Mouse (Mus musculus): ENCODE measurements at regions not wholly inside any gene's neighbourhood (a gene's known extent, or its start where the extent isn't known, plus 50 kb on each side); places are given as distances from the start of the nearest gene placed in this dataset.
A peak's percentile ranks its signal among the peaks of the same experiment; 100 is the strongest.

GRCm38 (mm10) chr4:95154377-95154776 is 102.4 kb upstream of the Jun start:
- no peak for DNase-seq (ENCODE audit: low spot score)

GRCm38 (mm10) chr4:95155178-95155577 is 103.2 kb upstream of the Jun start:
- DNase-seq (ENCODE audit: low spot score): no peak

DNA sequence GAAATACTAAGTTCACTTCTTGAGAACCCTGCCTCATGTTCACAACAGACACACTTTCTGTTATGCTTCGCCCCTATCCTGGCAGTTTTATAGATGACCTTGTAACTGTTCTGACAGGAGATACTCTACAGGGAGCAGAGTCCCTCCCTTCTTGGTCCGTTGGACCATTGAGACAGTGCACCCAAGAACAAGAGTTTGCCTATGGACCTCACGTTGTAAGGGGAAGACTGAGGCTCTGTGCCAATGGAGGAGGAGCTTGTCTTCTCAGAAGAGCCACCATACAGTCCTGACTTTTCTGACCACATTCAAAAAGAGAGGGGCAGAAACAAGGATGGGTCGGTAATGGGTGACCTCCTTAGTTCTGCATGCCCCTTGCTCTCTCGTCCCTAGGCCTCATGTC is 103.8 kb upstream of the Jun start:
- DNase-seq (ENCODE audit: low spot score): no peak

DNA sequence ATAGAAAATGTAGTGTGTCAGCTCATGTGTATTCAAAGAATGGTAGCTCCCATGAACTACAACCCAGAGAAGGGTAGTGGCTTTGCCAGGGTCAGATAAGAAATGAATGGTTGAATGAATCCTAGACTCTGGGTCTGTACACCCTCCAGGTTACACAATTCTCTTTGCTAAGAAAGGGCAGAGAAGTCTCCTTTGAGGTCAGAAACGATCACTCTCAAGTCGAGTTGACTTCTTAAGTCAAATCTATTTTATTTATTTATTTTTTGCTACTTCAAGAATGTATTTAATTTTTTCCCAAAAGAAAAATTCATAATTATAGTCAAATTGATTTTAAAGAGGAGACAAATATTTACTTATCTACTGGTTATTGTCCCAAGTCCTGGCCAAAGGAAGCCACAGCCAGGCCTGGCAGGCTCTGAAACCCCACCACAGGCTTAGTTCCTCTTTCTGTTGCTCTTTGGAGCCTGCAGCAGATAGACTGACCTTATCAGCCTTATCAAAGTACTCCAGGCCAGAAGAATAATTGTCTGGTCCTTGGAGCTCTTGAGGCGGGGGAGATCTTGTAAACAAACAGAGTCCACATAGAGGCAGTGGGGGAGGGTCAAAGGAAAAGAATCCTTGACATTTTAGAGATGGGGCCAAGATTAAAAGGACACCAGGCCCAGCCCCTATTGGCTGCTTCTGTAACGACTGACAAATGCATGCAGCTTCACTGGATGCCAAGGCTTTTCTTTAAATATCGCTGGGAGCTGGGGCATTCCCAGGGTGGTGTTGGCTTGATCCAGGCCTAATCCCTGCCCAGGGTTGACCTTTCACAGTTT is 104.6 kb upstream of the Jun start:
- DNase-seq (ENCODE audit: low spot score): no peak

DNA sequence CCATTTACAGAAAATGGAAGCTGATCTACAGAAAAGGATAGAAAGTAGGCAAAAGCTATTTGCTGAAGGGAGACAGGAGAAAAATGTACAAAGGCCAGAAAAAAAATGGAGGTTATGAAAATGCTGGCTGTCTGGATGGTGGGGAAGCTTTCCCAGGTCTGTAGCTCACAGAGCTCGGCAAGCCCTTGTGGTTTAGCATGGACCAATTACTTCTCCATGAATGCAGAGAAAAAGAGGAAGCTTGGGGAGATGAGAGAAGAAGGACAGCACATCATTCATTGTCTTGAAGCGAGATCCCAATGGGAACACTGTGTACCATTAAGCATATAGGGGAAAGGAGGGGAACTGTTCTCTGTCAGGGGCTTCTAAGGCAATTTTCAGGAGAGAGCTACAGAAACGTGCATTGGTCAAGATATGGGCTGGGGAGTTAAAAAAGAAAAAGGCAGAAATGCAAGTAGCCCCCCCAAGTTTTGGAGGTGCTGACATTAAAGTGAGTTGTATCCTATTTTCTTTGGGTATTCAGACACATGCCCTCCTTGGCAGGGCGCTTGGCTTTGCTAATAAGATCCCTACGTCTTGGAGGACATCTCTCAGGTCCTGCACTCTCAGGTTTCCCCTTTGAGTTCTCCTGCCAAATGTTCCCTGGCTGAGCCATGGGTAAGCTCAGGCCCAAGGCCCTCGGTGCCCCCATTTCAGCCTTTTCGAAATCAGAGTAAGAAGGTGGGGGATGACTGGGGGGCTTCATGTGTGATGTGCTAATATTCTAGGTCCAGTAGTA is 105.8 kb upstream of the Jun start:
- no peak for DNase-seq (ENCODE audit: low spot score)

GRCm38 (mm10) chr4:95158632-95159424 is 106.8 kb upstream of the Jun start:
- DNase-seq (ENCODE audit: low spot score): no peak

DNA sequence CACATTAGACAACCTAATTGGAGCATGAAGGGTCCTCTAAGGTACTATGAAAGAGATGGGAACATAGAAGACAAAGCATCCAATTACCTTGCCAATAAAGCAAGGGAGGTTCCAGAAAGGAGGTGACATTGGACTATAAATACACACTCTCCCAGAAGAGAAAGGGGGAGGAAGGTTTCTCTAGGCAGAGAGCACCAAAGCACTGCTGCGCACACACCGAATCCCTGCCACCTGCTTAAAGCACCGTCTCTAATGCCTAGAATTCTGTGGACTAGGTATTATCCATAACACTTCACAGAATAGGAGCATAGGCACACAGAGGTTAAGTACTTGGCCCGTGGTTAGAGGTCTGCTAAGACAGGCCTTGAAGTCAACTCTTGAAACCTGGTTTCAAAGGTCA is 107.8 kb upstream of the Jun start:
- DNase-seq (ENCODE audit: low spot score): no peak

- DNase-seq (ENCODE audit: low spot score): no peak
Measured at GRCm38 (mm10) chr4:95160465-95160864, 108.4 kb upstream of the Jun start.

DNA sequence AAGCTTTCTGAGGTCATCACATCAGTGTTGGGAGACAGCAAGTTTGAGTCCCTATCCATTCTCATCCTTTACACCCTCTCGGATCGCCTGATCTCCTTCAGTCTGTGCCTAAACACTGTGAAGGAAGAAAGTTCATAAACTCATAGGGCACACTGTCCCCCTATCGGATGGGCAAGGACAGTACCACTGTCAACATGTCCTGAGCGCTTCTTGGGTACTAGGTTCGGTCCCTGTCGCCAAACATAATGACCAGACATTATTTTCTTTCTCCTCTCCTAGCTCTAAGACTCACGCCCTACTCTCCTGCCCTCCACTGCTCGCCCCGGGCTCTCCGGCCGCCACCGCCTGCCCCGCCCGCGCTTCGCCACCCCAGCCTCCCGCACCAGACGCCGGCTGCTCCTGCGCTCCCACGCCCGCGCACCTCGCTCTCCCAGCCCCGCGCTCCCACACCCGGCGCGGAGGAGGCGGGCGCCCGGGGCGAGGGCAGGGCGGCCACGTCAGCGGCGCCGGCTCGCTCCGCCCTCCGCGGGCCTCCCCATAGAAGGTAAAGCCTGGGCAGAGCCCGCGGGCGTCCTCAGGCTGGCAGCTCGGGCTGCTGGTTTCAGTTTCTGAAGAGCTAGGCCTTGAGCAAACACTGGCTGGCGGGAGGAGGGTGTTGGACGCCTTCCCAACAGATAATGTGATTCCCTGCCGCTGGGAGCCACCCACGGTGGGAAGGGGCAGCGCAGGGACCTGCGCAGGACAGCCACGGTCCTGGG is 109.1 kb upstream of the Jun start:
- peak; percentile 75 for DNase-seq (ENCODE audit: low spot score)

DNA sequence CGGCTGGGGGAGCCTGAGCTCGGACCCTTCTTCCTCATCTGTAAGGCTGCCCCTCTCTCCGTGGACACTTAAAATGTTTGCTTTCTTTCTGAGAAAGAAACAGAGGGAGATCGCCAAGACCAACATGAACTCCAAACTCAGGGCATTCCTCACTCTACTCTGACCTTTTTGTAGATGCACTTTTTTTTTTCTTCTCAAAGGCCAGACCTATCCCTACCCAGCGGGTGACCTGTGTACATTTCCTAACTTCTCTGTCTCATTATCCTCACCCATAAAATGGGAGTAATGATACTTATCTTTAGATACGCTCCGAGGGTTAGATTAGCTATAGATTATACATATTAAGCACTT is 109.6 kb upstream of the Jun start:
- DNase-seq (ENCODE audit: low spot score): no peak

- DNase-seq (ENCODE audit: low spot score): no peak
Measured at GRCm38 (mm10) chr4:95162386-95163090, 110.5 kb upstream of the Jun start.

DNA sequence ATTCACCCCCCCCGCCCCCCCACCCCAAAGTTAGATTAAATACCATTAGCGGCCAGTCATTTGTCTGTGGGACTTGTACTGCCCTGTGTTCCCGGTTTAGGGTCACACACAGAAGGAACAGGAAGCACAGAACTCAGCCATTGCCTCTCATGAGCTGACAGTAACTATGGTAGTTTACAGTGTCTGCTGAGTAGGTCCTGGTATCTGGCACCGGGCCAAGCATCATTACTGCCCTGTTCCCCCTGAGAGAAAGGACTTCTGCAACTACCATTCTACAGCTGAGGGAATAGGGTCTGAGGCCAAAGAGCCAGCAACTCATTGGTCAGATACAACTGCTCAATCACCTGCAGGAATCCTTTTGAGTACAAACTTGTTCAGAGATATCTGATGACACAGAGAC is 111.4 kb upstream of the Jun start:
- DNase-seq (ENCODE audit: low spot score): no peak

DNA sequence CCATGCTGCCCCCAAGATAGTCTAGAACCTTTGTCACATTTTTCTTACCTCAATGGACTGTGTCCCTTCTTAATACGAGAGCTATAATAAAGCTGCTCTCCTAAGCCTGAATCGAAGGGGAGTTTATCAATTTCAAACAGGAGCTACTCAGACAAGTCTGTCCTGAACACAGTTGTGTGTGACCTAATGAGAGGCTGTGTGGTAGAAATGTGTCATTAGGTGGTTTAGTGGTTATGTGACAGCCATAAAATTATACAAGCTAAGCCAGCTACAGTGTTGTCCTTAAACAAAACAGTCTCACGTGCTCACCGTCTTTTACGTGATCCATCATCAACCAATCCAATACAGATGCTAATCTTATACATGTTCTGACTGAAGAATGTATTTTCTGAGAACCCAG is 114.5 kb upstream of the Jun start:
- DNase-seq (ENCODE audit: low spot score): no peak

DNA sequence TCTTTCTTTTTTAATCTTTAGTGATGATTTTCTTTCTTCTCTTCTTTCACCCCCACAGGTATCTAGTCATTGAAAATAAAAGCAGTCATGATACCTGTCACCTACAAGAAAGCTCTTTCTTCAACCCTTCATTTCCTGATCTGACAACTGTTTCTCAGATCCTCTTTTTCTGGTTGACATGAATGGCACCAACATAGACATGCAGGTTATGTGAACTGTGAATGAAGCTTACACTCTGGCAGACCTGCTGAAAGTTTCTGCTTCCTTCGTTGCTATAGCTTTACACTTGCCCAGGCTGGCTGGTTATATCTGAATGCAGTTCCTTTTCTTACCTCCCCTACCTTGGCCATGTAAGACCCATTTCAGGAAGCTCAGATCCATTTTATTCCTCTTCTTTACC is 115.2 kb upstream of the Jun start:
- DNase-seq (ENCODE audit: low spot score): no peak

DNA sequence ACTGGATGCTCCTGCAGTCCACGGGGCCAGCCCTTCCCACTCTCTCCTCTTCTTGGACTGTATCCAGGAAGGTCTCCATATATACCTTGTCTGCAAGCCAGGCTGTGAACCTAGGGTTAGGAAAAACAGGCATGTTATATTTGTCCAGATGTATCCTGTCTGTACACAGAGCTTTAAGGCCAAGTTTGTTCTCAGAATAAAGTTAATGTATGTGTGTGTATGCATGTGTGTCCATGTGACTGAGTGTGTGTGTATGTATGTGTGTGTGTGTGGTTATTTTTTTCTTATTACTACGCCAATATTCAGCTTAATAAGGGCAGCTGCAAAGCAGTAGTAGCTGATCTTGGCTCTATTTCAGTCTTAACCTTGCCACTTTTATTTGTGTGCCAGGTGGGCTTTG is 117.7 kb upstream of the Jun start:
- no peak for DNase-seq (ENCODE audit: low spot score)

DNA sequence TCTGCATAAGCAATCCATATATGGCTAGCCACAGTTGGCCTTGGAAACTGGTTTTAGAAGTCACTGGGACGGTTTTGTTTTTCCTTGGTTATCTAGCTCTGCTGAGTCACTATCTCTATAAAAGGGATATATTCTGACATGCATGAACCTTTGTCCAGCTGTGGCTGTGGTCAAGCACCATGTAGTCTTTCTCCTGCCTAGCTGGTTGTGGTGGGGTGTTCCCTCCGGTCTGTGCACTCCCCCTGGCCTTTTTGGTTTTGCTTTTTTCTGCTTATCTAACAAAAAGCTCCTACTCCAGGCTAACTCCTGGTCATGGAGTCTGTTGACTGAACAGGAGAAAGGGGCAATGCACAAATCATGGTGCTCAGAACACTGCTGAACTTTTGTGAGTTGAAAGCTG is 125.7 kb upstream of the Jun start:
- DNase-seq (ENCODE audit: low spot score): no peak

DNA sequence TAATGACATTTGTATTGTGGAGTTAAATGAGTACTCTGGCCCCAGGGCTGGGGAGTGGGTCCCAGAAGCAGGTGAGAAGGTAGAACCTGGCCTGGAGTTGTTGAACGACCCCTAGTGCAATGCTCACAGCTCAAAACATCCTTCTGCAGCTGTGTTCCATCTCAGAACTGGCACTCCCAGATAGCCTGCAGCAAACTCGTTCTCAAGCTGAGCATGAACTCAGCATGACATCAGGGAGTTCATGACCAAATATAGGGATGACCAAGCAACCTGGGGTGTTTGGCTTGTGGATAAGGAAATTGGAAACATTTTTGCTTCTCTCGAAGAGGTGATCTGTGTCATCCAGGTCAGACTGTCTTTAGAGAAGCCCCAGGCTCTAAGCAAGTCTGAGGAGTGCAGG is 126.4 kb upstream of the Jun start:
- no peak for DNase-seq (ENCODE audit: low spot score)

GRCm38 (mm10) chr4:95178900-95179299 is 126.9 kb upstream of the Jun start:
- DNase-seq (ENCODE audit: low spot score): no peak

DNA sequence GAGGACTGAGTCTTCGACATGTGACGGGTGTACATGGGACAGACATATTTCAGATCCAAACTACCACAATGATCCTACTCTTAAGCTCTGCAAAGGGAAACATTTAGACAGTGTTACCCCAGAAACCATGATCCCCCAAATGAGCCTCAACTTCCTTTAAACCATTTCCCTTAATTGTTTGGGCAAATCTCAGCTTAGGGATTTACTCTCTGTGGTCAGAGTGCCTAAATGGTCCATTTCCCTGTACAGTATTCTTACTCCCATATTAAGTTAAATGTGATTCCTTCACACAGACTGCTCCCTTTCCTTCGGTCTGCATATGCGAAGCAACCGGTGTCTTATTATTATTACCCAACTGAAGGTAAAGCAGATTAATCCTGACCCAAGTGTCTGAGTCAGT is 128.4 kb upstream of the Jun start:
- no peak for DNase-seq (ENCODE audit: low spot score)

GRCm38 (mm10) chr4:95180999-95181398 is 129.0 kb upstream of the Jun start:
- no peak for DNase-seq (ENCODE audit: low spot score)

DNA sequence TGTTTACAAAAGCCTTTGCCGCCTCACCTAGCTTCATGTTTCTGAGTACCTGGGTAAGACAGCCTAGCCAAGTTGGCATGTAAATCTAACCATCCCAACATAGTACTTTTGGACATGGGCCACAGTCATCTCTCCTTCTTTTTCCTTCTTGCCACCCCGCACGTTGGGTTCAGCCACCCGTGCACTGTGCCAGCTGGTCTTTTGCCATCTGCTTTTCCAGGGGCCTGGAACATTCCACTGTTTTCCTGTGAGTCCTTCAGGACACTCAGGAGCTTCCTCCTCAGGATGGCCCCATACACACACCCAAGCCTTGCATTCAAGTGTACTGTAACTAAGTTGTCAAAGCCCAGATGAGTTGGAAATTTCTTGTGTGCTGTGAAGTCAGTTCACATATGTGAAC is 132.2 kb upstream of the Jun start:
- no peak for DNase-seq (ENCODE audit: low spot score)

Data from ovary, postnatal 10 days (tissue).